Mouse (Mus musculus): ENCODE data around the gene Sparcl1.

Sparcl1 gene

GRCm38 (mm10) chr5:104062773-104063551 lies 50.6 kb downstream of the Sparcl1 start:
- DNase-seq (ENCODE audit: low read depth, low spot score): no peak

GRCm38 (mm10) chr5:104061936-104062772 lies 51.4 kb downstream of the Sparcl1 start:
- DNase-seq (ENCODE audit: low read depth, low spot score): no peak

- DNase-seq (ENCODE audit: low read depth, low spot score): no peak
These were observed 53.1 kb downstream of the Sparcl1 start for GRCm38 (mm10) chr5:104060429-104060828.

- DNase-seq (ENCODE audit: low read depth, low spot score): no peak
These were observed 53.9 kb downstream of the Sparcl1 start for GRCm38 (mm10) chr5:104059628-104060027.

GRCm38 (mm10) chr5:104058021-104058420 lies 55.5 kb downstream of the Sparcl1 start:
- no peak for DNase-seq (ENCODE audit: low read depth, low spot score)

GRCm38 (mm10) chr5:104056295-104056694 lies 57.2 kb downstream of the Sparcl1 start:
- DNase-seq (ENCODE audit: low read depth, low spot score): no peak

DNA sequence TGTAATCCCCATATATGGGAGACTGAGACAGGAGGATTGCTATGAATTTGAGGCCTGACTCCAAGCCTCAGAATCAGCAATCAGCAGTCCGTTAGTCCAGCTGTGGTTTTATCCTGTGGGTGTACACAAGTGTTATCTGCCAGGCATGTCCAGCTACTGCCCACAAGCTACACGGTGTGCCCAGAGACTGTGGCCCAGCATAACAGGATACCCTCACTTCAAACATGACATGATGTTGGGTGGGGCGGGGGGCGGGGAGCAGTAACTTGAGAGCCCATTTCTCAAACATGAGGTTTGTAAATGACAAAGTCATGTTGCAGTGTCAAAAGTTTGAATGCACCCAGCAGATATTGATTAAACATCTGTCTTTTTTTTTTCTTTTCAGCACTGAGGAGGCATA lies 57.7 kb downstream of the Sparcl1 start:
- no peak for DNase-seq (ENCODE audit: low read depth, low spot score)

DNA sequence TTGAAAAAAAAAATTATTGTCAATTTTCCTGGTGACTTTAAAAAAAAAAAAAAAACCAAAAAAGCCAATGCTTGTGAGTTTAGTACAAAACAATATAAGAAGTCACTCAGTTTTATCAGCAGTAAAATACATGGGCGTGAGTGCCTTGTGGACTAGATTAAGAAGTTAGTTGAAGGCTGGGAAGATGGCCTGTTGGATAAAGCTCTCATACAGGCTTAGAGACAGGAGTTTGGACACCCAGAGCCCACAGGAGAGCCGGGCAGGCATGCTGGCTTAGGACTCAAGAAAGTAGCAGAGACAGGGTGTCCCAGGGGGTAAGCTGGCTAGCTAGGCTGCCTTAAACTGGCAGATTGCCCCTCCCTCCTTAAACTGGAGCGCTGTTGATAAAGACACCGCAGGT lies 58.6 kb downstream of the Sparcl1 start:
- no peak for DNase-seq (ENCODE audit: low read depth, low spot score)

- no peak for DNase-seq (ENCODE audit: low read depth, low spot score)
These were observed 60.6 kb downstream of the Sparcl1 start for GRCm38 (mm10) chr5:104052956-104053355.

DNA sequence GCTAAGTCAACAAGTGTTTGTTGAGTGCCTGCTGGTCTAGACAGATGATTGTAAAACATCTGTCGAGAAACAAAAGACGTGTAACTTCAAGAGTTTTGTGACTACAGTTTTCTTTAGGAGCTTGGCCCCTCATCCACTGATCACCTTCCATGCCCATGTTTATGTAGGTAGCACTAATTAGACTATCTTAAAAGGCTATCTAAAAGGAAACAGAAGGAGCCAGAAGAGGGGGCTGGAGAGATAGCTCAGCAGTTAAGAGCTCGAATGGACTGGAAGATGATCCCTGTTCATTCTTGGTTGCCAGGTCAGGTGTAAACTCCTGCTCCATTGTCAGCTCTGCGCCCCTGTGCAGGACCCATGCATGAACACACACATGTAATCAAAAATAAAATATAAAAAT lies 65.4 kb downstream of the Sparcl1 start:
- no peak for DNase-seq (ENCODE audit: low read depth, low spot score)

DNA sequence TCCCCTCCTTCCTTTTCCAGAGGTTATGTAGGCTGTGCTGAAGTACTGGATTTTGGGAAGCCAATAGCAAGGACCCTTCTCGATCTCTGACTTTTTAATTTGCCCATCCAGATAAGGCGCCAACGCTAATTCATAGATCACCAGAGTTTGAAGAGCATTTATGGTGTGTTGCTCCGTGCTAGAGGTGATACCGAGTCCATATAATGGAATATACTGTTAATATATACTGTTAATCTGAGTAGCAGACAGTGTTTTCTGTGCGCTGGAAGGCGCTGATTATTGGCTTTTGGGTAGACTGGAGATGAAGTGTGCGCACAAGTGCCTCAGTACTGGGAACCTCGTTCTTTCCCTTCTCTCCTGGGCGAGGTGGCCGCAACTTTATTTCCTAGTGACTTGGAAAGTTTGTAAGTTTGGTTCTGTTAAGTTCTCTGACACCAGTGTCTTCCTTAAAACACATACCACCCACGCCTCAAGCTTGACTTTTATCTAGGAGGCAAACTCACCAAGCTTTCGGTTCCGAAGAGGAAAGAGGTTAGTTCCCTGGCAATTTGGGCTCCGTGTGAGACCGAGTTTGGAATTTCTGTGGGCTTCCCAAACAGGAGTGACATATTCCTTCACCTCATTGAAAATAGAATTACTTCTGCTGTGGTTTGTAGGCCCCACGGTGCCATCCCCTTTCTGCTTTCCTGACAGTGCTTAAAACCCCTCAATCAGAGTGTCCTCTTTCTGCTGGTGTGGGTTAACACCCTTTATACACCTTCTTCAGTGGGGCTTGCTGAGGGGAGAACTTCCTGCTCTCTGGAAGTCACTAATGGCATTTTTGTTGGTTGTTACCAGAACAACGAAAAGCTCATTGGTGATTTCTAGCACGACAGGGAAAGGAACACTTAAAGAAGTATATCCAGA lies 66.1 kb downstream of the Sparcl1 start:
- DNase-seq (ENCODE audit: low read depth, low spot score): no peak

DNA sequence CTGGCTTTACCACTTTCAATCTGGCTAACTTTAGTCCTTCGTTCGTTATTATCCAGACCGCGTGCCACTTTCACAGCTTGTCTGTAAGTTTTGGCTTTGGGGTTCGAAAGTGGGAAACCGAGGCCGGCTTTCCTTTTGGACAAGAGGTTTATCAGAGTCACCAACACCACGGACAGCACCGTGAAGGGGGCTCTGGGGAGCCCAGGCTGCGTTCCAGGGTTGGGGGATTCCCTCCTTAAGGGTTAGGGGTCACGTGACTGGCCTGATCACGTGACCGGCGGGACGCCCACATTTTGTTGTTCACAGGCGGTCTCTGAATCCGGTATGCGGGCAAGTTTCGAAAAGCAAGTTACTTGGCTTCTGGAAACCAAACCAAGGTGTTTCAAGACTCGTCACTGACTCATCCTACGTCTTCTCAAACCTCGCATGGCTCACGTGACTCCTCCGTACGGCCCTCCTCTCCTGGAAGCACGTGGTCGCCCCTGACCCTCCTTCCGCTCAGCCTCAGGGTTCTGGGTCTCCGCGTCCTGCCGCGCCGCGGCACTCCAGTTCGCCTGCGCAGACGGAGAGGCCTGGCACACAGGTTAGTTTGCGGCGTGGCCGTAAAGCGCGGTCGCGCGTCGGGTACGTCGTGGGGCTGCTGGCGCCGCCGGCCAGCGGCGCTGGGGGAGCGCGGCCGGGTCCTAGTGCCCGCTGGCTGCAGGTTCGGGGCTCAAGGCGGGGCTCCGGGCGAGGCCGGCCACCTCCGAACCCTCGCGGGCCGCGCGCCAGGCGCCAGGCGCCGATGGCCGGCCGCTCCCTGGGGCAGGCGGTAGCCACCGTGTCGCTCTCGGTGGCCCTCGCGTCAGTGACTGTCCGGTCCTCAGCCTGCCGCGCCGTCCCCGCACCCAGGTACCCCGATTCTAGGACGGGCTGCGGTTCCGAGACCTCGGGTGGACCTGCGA lies 67.0 kb downstream of the Sparcl1 start, which contains the start of gene Nudt9:
TSS of gene Nudt9 (plus strand) at position 51 of the 944 bp plus-strand sequence.
- peak; percentile 97 for DNase-seq (ENCODE audit: low read depth, low spot score)

- no peak for DNase-seq (ENCODE audit: low read depth, low spot score)
These were observed 69.8 kb downstream of the Sparcl1 start for GRCm38 (mm10) chr5:104043704-104044103.

- no peak for DNase-seq (ENCODE audit: low read depth, low spot score)
These were observed 70.6 kb downstream of the Sparcl1 start for GRCm38 (mm10) chr5:104042906-104043305.

- no peak for DNase-seq (ENCODE audit: low read depth, low spot score)
These were observed 74.2 kb downstream of the Sparcl1 start for GRCm38 (mm10) chr5:104039154-104039932.

- no peak for DNase-seq (ENCODE audit: low read depth, low spot score)
These were observed 76.8 kb downstream of the Sparcl1 start for GRCm38 (mm10) chr5:104036686-104037085.

GRCm38 (mm10) chr5:104035824-104036223 lies 77.7 kb downstream of the Sparcl1 start:
- no peak for DNase-seq (ENCODE audit: low read depth, low spot score)

DNA sequence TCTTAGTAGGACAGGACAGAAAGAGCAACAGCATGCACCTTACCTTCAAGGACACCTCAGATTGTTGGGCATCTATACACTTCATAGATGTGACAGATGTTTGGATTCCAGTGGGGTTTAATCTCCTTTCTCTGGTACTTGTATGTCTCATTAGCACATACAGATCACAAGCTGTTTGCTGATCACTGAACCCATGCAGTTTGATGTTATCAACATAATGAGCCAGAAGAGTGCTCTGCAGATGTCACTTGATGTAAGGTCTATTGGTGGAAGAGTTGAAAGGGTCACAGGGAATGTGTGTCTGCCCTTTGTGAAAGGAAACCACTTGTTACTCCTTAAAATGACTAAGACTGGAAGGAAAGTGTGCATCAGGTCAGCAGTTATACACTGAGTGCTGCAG lies 78.5 kb downstream of the Sparcl1 start:
- no peak for DNase-seq (ENCODE audit: low read depth, low spot score)

- no peak for DNase-seq (ENCODE audit: low read depth, low spot score)
These were observed 81.0 kb downstream of the Sparcl1 start for GRCm38 (mm10) chr5:104032434-104033097.

All from embryo, embryonic 11.5 days (tissue).